Mouse (Mus musculus) adrenal gland, adult 2 months (tissue): ENCODE results near the gene Car7. TPM values are rescaled to one million over a fixed set of nuclear protein-coding genes. Genes with fewer than 3 reads are reported as not detected.

Experiments
- DNase-seq: peaks from one replicate; pipeline ENCODE4 v3.0.0; 2021
- long read RNA-seq: library from polyadenylated mRNA; stranded (forward); transcript quantifications from one replicate; pipeline ENCODE4 v2.0.0, GENCODE M21; 2021
- polyA plus RNA-seq: library from polyadenylated mRNA; depleted of rRNA; stranded (reverse); fragments of >200 nt; gene quantifications from 2 replicates; pipeline ENCODE4 v1.2.3, GENCODE M21; 2012; rRNA removed
- total RNA-seq, 2 experiments: library from RNA; stranded (reverse); gene quantifications; 2 replicates each; pipeline ENCODE4 v1.2.3; 2021

Car7 gene
- total RNA-seq: 1 to 10 TPM; 1.9 to 4.2 TPM
- 13.4 and 14.5 TPM in 2 replicates for polyA plus RNA-seq
- long read RNA-seq, partial matches to known transcripts: 1 of 7 reads
- long read RNA-seq, other reads (novel, unspliced or antisense): 3 of 7 reads

DNA sequence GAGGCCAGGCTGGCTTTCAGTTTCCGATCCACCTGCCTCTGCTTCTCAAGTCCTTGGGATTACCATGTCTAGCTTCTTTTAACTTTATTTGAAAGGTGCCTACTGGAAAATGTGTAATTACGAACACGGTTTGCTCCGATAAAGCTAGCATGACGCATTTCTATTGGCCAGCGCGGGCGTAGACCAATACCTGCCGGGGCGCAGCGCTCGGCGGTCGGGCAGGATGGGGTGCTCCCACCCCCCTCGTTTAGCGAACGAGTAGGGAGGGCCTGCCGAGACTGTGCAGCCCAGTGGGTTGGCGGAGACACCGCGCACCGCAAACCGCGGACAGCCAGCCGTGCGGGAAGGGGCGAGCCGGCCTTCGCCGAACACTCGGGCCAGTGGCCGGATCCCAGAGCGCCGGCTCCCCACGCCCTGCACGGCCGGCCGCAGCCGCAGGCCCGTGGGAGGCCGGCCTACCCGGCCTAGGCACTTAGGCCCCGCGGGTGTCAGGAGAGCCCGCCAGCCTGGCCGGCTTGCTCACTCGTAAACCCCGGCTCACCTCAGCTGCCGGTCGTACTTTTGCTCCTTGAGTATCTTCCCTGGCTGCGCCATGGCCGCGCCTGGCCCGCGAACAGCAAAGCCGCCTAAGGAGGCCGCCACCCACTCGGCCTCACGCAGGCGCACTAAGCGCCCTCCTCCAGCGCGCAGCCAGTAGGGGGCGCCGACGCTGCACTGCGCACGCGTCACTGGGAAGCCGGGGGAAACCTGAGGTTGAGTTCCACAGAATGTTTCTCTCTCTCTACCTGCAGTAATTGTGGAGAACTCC, at the start of gene Car7, which contains the start of gene Nae1:
Gene Car7 (plus strand): TSS at position 719 of the 808 bp plus-strand sequence.
Gene Nae1 (minus strand): TSS at position 667 of the 808 bp plus-strand sequence.
- DNase-seq: peak; percentile 96

- DNase-seq: peak; percentile 38
Measured at GRCm38 (mm10) chr8:104509061-104510006, 25.2 kb upstream of the Car7 start, which contains the start of gene Terb1. TSS of gene Terb1 (minus strand) at chr8:104509910.

DNA sequence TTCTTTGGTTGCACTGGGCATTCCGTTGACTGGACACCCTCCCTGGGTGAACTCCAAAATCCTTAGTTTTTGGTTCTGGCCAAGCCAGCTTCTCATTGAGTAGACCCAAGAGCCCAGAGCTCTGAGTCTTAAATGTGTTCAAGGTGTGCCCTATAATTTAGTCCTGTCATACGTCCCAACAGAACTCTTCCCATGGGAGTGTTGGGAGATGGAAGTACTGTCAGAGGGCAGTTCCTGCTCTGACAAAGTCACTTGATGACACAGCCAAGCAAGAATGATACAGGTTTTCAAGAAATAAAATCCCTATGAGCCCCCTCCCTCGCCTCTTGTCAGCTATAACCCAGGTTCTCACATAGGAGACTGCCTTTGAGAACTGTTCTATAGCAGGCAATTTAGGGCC, 24.4 kb upstream of the Car7 start:
- no peak for DNase-seq

- no peak for DNase-seq
Measured at GRCm38 (mm10) chr8:104517872-104518271, 16.6 kb upstream of the Car7 start.

GRCm38 (mm10) chr8:104529671-104530070, 4.8 kb upstream of the Car7 start:
- DNase-seq: no peak

DNA sequence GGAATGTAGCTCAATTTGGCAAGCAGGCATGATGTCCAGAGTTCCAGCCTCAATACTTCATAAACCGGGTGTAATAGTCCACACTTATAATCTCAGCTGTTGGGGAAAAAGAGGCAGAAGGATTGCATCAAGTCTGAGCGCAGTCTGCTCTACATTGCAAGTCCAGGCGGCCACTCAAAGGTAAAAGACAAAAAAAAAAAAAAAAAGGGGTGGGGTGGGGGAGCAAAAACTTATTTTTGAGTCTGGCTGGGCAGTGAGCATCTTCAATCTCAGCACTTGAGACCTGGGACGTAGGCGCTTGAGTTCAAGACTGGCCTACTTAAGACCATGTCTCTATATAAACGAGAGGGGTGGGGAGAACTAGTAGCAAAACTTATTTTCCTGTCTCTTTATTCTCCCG, 938 bp upstream of the Car7 start:
- no peak for DNase-seq

DNA sequence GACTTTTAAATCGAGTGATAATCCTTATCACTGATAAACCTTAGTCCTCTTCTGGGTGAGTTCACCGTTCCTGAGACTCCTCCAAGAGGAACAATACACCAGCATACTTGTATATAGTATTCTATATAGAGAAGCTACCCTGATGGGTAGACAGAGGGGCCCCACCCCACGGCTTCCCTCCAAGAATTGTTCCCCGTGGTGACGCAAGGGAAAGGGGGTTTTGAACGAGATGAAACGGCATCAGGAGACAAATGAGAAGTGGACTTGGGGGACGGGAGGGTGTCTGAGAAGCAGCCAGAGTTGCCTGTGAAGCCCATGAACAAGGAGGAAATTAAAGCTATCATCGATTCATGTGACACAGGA, 271 bp downstream of the Car7 start:
- DNase-seq: no peak

DNA sequence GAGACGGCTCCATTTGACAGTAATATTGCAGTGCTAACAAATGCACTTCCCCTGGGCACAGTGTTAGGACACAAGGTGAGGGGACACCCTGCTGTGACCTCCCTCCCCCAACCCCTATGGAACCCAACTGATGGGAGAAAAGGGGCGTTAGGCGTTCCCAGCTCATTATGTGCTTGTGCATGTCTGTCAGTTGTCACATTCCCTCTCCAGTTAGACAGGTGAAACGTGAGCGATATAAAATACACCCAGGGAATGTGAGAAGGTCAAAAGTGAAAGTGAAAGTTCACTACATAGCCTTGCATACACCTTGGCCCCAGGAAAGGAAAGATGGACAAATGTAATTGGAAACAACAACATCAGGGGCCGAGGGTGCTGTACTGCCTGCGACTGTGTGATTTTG, 889 bp downstream of the Car7 start:
- DNase-seq: no peak

- DNase-seq: no peak
Measured at GRCm38 (mm10) chr8:104536028-104536427, 1.5 kb downstream of the Car7 start.

DNA sequence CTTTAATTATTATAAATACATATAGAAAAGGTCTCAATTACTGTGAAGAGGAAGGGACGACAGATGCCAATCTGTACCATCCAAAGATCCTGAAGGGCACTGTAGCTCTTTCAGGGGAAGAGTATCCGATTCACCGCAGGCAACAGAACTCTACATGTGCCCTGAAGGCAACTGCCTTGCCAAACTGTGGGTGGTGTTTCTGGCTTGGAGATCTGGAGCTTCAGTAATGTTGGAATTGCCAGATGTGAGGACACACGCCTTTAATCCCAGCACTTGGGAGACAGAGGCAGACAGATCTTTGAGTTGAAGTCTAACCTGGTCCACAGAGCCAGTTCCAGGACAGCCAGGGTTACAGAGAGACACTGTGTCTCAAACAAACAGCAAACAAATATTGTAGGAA, 4.4 kb downstream of the Car7 start:
- DNase-seq: no peak

- DNase-seq: peak; percentile 77
Measured at GRCm38 (mm10) chr8:104539566-104539965, 5.1 kb downstream of the Car7 start.

DNA sequence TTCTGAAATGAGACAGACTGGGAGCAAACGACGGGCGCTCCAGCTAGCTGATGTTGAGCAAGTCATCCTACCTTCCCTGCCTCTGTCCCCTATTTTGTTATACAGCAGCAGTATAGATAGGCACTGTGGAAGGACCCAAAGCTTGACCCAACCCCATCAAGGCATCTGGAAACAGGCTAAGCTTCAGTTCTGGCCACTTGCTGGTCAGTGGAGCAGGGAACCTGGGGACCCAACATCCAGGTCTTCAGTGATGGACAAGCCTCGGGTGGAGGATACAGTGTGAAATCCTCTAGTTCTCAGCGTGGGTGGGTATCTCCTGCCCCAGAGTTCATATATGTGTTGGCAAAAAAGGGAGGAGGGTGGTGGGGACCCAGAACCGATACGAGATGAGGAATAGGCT, 5.7 kb downstream of the Car7 start:
- DNase-seq: no peak

DNA sequence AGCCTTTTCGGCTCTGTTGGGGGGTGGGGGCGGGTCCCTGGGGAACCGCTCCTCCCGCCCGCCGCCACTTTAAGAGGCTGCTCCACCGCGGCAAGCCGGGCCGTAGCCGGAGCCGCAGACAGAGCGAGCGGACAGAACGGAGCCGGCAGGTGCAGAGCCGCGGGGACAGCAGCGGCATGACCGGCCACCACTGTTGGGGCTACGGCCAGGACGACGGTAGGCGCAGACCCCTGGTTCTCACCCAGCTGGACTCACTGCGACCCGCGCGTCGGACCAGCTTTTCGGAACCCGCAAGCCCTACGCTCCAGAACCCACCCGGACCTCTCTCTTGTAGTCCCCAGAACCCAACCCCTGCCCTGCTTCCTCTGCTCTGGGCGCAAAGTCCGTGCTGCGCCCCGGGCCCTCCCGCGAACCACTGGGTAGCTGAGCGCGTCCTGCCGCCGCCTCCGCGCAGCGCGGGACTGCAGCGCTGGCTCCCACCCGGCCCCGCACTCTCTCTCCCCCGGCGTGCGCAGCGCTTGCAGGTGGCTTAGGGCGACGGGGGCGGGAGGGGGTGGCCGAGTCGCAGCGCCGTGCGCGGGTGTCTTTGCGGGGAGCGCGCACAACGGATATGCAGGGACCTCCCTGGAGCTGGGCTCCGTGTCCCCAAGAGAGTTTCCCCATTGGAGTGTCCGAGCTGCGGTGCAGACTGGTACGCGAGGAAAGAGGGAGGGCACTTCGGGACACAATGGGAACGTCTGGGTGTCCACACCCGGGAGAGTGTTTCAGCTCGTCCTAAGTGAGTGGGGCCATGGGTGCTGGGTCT, 6.4 kb downstream of the Car7 start:
- DNase-seq: peak; percentile 41

- no peak for DNase-seq
Measured at GRCm38 (mm10) chr8:104541515-104541880, 7.0 kb downstream of the Car7 start.

- no peak for DNase-seq
Measured at GRCm38 (mm10) chr8:104542160-104542559, 7.7 kb downstream of the Car7 start.

GRCm38 (mm10) chr8:104543440-104544045, 9.1 kb downstream of the Car7 start:
- DNase-seq: no peak

DNA sequence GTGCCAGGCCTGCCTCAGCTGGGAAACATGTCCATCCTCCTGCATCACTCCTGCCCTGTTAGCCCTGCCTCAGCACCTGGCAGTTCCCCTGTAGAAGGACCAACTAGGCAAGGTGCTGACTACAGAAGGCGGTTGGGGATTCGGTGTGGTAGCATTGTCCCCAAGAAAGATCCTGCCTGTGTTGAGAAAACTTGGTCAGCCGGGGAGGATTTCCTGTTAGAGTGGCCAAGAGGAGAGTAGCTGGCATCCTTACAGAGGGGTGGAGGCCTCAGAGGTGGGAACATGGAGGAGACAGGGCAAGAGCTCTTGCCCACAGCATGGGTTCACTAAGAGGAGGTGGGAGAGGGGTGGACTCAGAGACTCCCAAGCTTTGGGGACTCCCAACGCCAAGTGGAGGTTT, 20.7 kb downstream of the Car7 start:
- DNase-seq: no peak

- DNase-seq: no peak
Measured at GRCm38 (mm10) chr8:104557226-104557625, 22.7 kb downstream of the Car7 start.

- no peak for DNase-seq
Measured at GRCm38 (mm10) chr8:104560731-104561130, 26.2 kb downstream of the Car7 start.

DNA sequence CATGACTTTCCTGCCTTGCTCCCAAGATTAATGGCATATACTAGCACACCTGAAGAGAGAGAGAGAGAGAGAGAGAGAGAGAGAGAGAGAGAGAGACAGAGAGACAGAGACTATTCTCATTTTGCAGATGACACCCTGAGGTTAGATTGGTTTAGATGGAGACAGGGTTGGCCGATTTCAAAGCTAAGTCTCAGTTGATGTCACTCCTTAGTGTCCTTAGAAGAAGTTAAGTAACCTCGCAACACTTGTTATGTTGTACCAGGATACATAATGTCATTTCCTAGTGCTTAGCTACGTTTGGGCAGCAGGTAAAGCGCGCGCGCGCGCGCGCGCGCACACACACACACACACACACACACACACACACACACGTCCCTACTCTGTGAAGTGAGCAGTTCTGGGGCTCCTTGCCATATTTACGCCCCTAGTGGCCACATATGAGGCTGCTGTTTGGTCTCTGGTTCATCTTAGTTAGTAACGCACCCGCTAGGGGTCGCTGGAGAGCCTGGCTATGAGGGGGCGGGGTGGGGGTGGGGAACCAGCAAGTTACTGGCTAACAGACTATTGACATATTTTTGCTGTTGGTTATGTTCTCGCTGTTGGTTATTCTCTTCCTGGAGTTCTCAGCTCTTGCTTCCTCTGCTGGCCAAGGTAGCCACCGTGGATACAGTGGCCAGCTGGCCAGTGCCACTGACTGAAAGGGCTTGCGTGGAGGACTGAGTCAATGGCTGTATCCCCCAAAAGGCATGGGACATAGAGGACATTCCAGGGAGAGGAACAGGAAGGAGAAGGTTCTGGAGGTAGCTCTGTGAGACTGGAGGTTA, 30.4 kb downstream of the Car7 start:
- DNase-seq: peak; percentile 85

DNA sequence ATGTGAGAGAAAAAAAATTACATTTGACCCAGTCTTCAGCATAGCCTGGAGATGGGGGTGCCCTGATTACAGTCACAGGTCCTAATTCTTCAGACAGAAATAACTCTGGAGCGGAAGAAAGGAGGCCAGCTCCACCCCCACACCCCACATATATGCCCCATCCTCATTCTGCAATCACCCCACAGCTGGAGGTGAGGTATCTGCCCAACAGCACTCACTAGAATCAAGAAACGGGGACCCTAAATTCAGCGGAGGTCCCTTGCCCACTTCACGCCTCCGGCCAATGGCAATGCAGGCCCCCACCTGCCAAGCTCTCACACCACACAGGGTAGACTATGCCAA, 30.9 kb downstream of the Car7 start:
- DNase-seq: no peak
